Mouse (Mus musculus) hindbrain, embryonic 14.5 days (tissue): ENCODE results near the gene Spa17. TPM values are rescaled to one million over a fixed set of nuclear protein-coding genes. Genes with fewer than 3 reads are reported as not detected.
A peak's percentile ranks its signal among the peaks of the same experiment; 100 is the strongest.

ENCODE experiments used
- ATAC-seq: fragments of 200-750 bp; cut with Nextera tagmentation; 2 replicates; pipeline ENCODE4 v1.8.0; 2017; ENCODE audit warnings: moderate number of reproducible peaks, mild to moderate bottlenecking, moderate TSS enrichment, moderate library complexity; ENCODE audit not compliant: low FRiP score
- DNase-seq: peaks from one replicate; pipeline ENCODE4 v3.0.0-alpha.2; 2015; ENCODE audit warnings: low spot score
- H3K27ac ChIP-seq: fragments of 300-500 bp; sonication (generic); 2 replicates; pipeline ENCODE4 v1.5.1; 2014; ENCODE audit warnings: mild to moderate bottlenecking, moderate library complexity
- H3K27me3 ChIP-seq: fragments of 300-500 bp; sonication (generic); 2 replicates; pipeline ENCODE4 v1.6.1; 2014; ENCODE audit warnings: mild to moderate bottlenecking, low read length, mixed read lengths; ENCODE audit not compliant: control insufficient read depth, insufficient read depth
- H3K36me3 ChIP-seq: fragments of 300-500 bp; sonication (generic); replicated peaks from 2 replicates; pipeline ENCODE4 v1.6.1; 2014; ENCODE audit not compliant: control insufficient read depth, insufficient read depth
- H3K4me1 ChIP-seq: fragments of 300-500 bp; sonication (generic); replicated peaks from 2 replicates; pipeline ENCODE4 v1.6.1; 2014; ENCODE audit warnings: antibody characterized with exemption, low read length, mixed read lengths; ENCODE audit not compliant: control insufficient read depth, insufficient read depth
- H3K4me2 ChIP-seq: fragments of 300-500 bp; sonication (generic); replicated peaks from 2 replicates; pipeline ENCODE4 v1.6.1; 2014; ENCODE audit warnings: mild to moderate bottlenecking, moderate library complexity
- H3K4me3 ChIP-seq: fragments of 300-500 bp; sonication (generic); replicated peaks from 2 replicates; pipeline ENCODE4 v1.5.1; 2014; ENCODE audit warnings: mild to moderate bottlenecking, low read length
- H3K9ac ChIP-seq: fragments of 300-500 bp; sonication (generic); 2 replicates; pipeline ENCODE4 v1.6.1; 2014
- H3K9me3 ChIP-seq: fragments of 300-500 bp; sonication (generic); 2 replicates; pipeline ENCODE4 v1.6.1; 2016; ENCODE audit warnings: low read length; ENCODE audit not compliant: control insufficient read depth
- WGBS: fragments of 180-500 bp; shearing (Covaris S2); extraction: QIAGEN DNeasy Blood & Tissue Kit; methylation state at CpG from one replicate; pipeline ENCODE4 v1.1.7; 2014; 5-methylcytosine and 5-hydroxymethylcytosine counted together
- polyA plus RNA-seq: library from polyadenylated mRNA; unstranded; fragments of >200 nt; fragmentation: Nextera tagmentation; extraction: Ambion mirVana; gene quantifications from 2 replicates; pipeline ENCODE4 v1.2.1, GENCODE M21; 2014

Spa17 gene
- polyA plus RNA-seq, 1 experiment from 2014 or later = 14.1 TPM

GRCm38 (mm10) chr9:37638721-37639120 lies 25.2 kb upstream of the Spa17 start:
- ATAC-seq (no peak), DNase-seq (no peak)
- H3K36me3 ChIP-seq = no peaks in the 10 kb centered on the region
- no peaks in the 10 kb centered on the region for H3K4me1 ChIP-seq
- WGBS = 91% methylated on average over 3 of the region's 3 CpGs
- H3K9ac ChIP-seq = no peak overlapping the region
- H3K4me3 ChIP-seq = no peak overlapping the region
- H3K27ac ChIP-seq = no peak overlapping the region
- H3K27me3 ChIP-seq = no peaks in the 10 kb centered on the region
- no peaks in the 10 kb centered on the region for H3K9me3 ChIP-seq
- no peak overlapping the region for H3K4me2 ChIP-seq

- WGBS = 65% methylated on average over 6 of the region's 6 CpGs
- Histone ChIP-seq H3K9ac (no peak overlapping the region), H3K27me3 (no peaks in the 10 kb centered on the region), H3K4me1 (no peaks in the 10 kb centered on the region), H3K27ac (no peak overlapping the region), H3K36me3 (no peaks in the 10 kb centered on the region), H3K4me2 (no peak overlapping the region), H3K4me3 (no peak overlapping the region), H3K9me3 (no peaks in the 10 kb centered on the region)
- no peak for ATAC-seq
- DNase-seq = no peak
These were observed 23.4 kb upstream of the Spa17 start for GRCm38 (mm10) chr9:37636800-37637542.

- DNase-seq = peak; percentile 66
- Histone ChIP-seq H3K4me3 (no peak overlapping the region), H3K27ac (no peak overlapping the region), H3K9ac (no peak overlapping the region), H3K27me3 (no peaks in the 10 kb centered on the region), H3K4me1 (no peaks in the 10 kb centered on the region), H3K36me3 (no peaks in the 10 kb centered on the region), H3K9me3 (no peaks in the 10 kb centered on the region), H3K4me2 (no peak overlapping the region)
- 13% methylated on average over 7 of the region's 7 CpGs for WGBS
- no peak for ATAC-seq
These were observed 22.8 kb upstream of the Spa17 start for GRCm38 (mm10) chr9:37636335-37636734.

GRCm38 (mm10) chr9:37634269-37634668 lies 20.7 kb upstream of the Spa17 start:
- no peak overlapping the region for H3K4me3 ChIP-seq
- no peak for ATAC-seq
- H3K27me3 ChIP-seq = no peaks in the 10 kb centered on the region
- DNase-seq = no peak
- no peaks in the 10 kb centered on the region for H3K36me3 ChIP-seq
- no peaks in the 10 kb centered on the region for H3K9me3 ChIP-seq
- H3K27ac ChIP-seq = no peak overlapping the region
- no peaks in the 10 kb centered on the region for H3K4me1 ChIP-seq
- WGBS = 90% methylated on average over 3 of the region's 3 CpGs
- no peak overlapping the region for H3K4me2 ChIP-seq
- no peak overlapping the region for H3K9ac ChIP-seq

- ATAC-seq (no peak), DNase-seq (no peak)
- WGBS = 88% methylated on average over 2 of the region's 2 CpGs
- Histone ChIP-seq H3K4me3 (no peak overlapping the region), H3K4me1 (no peaks in the 10 kb centered on the region), H3K36me3 (no peaks in the 10 kb centered on the region), H3K9me3 (no peaks in the 10 kb centered on the region), H3K27ac (no peak overlapping the region), H3K9ac (no peak overlapping the region), H3K4me2 (no peak overlapping the region), H3K27me3 (no peaks in the 10 kb centered on the region)
These were observed 18.8 kb upstream of the Spa17 start for GRCm38 (mm10) chr9:37632305-37632704.

GRCm38 (mm10) chr9:37629941-37630340 lies 16.4 kb upstream of the Spa17 start:
- H3K4me1 ChIP-seq = peaks cover 17% of the 10 kb centered on the region
- H3K27me3 ChIP-seq = no peaks in the 10 kb centered on the region
- no peak overlapping the region for H3K27ac ChIP-seq
- H3K4me3 ChIP-seq = no peak overlapping the region
- ATAC-seq (no peak), DNase-seq (no peak)
- H3K9ac ChIP-seq = no peak overlapping the region
- no peaks in the 10 kb centered on the region for H3K36me3 ChIP-seq
- no peak overlapping the region for H3K4me2 ChIP-seq
- no peaks in the 10 kb centered on the region for H3K9me3 ChIP-seq
- 95% methylated on average over 2 of the region's 2 CpGs for WGBS

- peaks cover 17% of the 10 kb centered on the region for H3K4me1 ChIP-seq
- H3K27ac ChIP-seq = no peak overlapping the region
- no peak overlapping the region for H3K9ac ChIP-seq
- no peaks in the 10 kb centered on the region for H3K9me3 ChIP-seq
- H3K36me3 ChIP-seq = no peaks in the 10 kb centered on the region
- H3K4me2 ChIP-seq = no peak overlapping the region
- no peaks in the 10 kb centered on the region for H3K27me3 ChIP-seq
- no peak overlapping the region for H3K4me3 ChIP-seq
- ATAC-seq = no peak
- DNase-seq = no peak
- WGBS = 33% methylated on average over 4 of the region's 4 CpGs
These were observed 15.1 kb upstream of the Spa17 start for GRCm38 (mm10) chr9:37628581-37628980.

- Histone ChIP-seq H3K27me3 (no peaks in the 10 kb centered on the region), H3K9me3 (no peaks in the 10 kb centered on the region), H3K4me2 (no peak overlapping the region), H3K4me3 (no peak overlapping the region), H3K36me3 (no peaks in the 10 kb centered on the region), H3K9ac (no peak overlapping the region), H3K27ac (peak overlapping the region; percentile 57; the same call in 1 of the 2 replicates), H3K4me1 (peaks cover 17% of the 10 kb centered on the region)
- 94% methylated on average over 1 of the region's 1 CpGs for WGBS
- DNase-seq = no peak
- no peak for ATAC-seq
These were observed 13.7 kb upstream of the Spa17 start for GRCm38 (mm10) chr9:37627263-37627662.

- Histone ChIP-seq H3K36me3 (no peaks in the 10 kb centered on the region), H3K9me3 (no peaks in the 10 kb centered on the region), H3K4me1 (peaks cover 17% of the 10 kb centered on the region), H3K9ac (peak overlapping the region; percentile 35), H3K4me2 (peak overlapping the region; percentile 31), H3K4me3 (no peak overlapping the region), H3K27ac (peak overlapping the region; percentile 91), H3K27me3 (no peaks in the 10 kb centered on the region)
- DNase-seq (no peak), ATAC-seq (peak; percentile 64)
- WGBS = 7% methylated on average over 3 of the region's 3 CpGs
These were observed 12.6 kb upstream of the Spa17 start for GRCm38 (mm10) chr9:37626103-37626567.
